Mouse (Mus musculus) bone marrow, adult 2 months (tissue): ENCODE measurements around the gene Hephl1. TPM values are rescaled to one million over a fixed set of nuclear protein-coding genes. Genes with fewer than 3 reads are reported as not detected.

Source experiments
- H3K27ac ChIP-seq: fragments of 200-500 bp; 2 replicates; pipeline ENCODE4 v1.5.1; 2012; ENCODE audit warnings: low read depth, mild to moderate bottlenecking, control low read depth, inconsistent platforms, low read length; ENCODE audit not compliant: control insufficient read depth, poor library complexity, insufficient read depth
- H3K4me1 ChIP-seq: fragments of 200-500 bp; 2 replicates; pipeline ENCODE4 v1.6.1; 2011; ENCODE audit warnings: low read length; ENCODE audit not compliant: control insufficient read depth, insufficient read depth
- H3K4me3 ChIP-seq: fragments of 200-500 bp; replicated peaks from 2 replicates; pipeline ENCODE3; 2011; ENCODE audit warnings: mild to moderate bottlenecking, low read depth, low read length, control low read depth; ENCODE audit not compliant: control insufficient read depth
- CTCF ChIP-seq: fragments of 200-500 bp; IDR thresholded peaks from 2 replicates; pipeline ENCODE4 v1.5.1; 2011; ENCODE audit warnings: low read length, control low read depth; ENCODE audit not compliant: control insufficient read depth, insufficient read depth
- POLR2A ChIP-seq: fragments of 200-500 bp; IDR thresholded peaks from 2 replicates; pipeline ENCODE4 v1.6.1; 2011; ENCODE audit warnings: low read depth, mild to moderate bottlenecking, control low read depth, low read length, borderline replicate concordance; ENCODE audit not compliant: control insufficient read depth
- WGBS: fragments of 180-500 bp; shearing (Covaris S2); methylation state at CpG from one replicate; pipeline ENCODE4 v1.1.7; 2018; 5-methylcytosine and 5-hydroxymethylcytosine counted together
- polyA plus RNA-seq: library from polyadenylated mRNA; stranded (reverse); fragments of >200 nt; gene quantifications from 2 replicates; pipeline ENCODE4 v1.2.4, GENCODE M21; 2011; ENCODE audit warnings: low replicate concordance; ENCODE audit not compliant: missing spikeins, insufficient read depth, insufficient read length

The Hephl1 gene
- polyA plus RNA-seq, 1 experiment = not detected

DNA sequence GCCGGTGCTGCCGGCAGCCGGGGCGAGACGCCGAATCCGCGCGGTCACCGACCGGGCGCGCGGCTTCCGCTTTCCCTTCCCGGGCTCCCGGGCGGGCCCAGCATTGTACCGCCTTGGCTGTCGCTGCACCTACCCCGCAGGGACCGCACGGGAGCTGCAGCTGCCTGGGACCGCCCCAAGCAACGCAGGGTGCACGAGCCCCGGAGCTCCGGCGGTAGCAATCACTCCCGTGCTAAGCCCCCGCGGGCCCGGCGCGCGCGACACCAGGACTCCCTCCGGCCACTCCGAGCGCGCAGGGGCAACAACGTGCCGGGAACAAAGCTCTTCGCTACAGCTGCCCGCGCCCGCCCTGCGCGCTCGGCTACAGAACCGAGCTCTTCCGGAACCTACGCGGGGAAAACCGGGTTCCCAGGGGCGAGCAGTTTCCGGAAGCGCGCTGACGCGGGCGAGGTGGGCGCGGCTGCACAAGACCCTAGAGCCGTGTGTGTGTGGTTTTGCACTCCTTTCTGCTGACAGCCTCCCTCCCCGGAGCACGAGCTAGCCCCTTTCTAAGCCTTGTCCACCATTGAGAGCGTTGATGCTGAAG is 66.7 kb downstream of the Hephl1 start, which contains the start of gene Panx1:
Gene Panx1, minus strand, starts transcription at position 395 of the 586 bp plus-strand sequence.
- H3K27ac ChIP-seq = peak within 1 kb of the TSS; percentile 94
- TF ChIP-seq CTCF (no peak), POLR2A (peak; percentile 27; the same call in 1 of the 2 replicates)
- WGBS = under 1% methylated on average over 68 of the region's 68 CpGs
- H3K4me3 ChIP-seq = peak within 1 kb of the TSS; percentile 89
- H3K4me1 ChIP-seq = peaks cover 4% of the 10 kb centered on the region

GRCm38 (mm10) chr9:15044391-15045083 is 67.4 kb downstream of the Hephl1 start:
- no peak for TF ChIP-seq CTCF
- no peak for TF ChIP-seq POLR2A
- peaks cover 4% of the 10 kb centered on the region for H3K4me1 ChIP-seq
- WGBS = under 1% methylated on average over 28 of the region's 28 CpGs
- H3K4me3 ChIP-seq = peak overlapping the region; percentile 89
- peak overlapping the region; percentile 94 for H3K27ac ChIP-seq

- H3K4me1 ChIP-seq = peaks cover 4% of the 10 kb centered on the region
- H3K27ac ChIP-seq = no peak overlapping the region
- 89% methylated on average over 11 of the region's 11 CpGs for WGBS
- no peak overlapping the region for H3K4me3 ChIP-seq
- TF ChIP-seq POLR2A (no peak), CTCF (no peak)
Observed at GRCm38 (mm10) chr9:15041556-15041955, 70.4 kb downstream of the Hephl1 start.

DNA sequence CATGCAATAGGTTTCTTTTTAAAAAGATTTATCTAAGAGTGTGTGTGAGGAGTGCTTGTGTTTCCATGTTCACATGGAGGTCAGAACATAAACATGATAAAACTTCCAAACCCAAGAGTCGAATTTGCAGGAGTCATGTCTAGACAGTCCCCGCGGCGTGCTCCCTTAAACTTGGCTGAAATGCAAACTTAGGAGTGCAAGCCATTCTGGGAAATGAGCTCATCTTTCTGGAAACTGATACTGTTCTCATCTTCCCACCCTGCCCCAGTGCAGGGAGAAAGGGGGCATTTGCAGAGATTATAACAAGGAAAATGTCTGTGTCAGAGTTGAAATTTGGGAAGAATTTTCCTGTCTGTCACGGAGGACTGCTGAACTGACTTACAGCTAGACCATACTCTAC is 72.1 kb downstream of the Hephl1 start:
- TF ChIP-seq CTCF = no peak
- no peak for TF ChIP-seq POLR2A
- H3K27ac ChIP-seq = no peak overlapping the region
- WGBS = 91% methylated on average over 5 of the region's 5 CpGs
- H3K4me3 ChIP-seq = no peak overlapping the region
- peaks cover 1% of the 10 kb centered on the region; the same call in 1 of the 2 replicates for H3K4me1 ChIP-seq

DNA sequence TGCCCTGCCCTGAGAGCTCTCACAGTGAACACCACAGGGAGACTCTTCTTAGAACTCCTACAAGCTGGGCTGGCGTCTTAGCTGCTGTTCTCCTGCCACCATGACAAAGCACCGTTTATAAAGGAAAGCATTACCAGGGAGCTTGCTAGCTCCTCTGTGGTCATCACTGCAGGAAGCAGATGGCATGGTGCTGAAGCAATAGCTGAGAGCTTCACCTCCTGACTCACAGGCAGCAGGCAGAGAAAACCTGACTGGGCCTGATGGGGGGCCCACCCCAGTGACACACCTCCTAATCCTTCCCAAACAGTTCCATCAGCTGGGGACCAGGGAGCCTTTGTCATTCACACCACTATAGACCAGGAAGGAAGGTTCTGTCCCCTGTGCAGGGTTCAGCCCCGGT is 74.2 kb downstream of the Hephl1 start:
- Histone ChIP-seq H3K4me1 (peaks cover 3% of the 10 kb centered on the region), H3K4me3 (no peak overlapping the region), H3K27ac (no peak overlapping the region)
- WGBS = 34% methylated on average over 3 of the region's 3 CpGs
- TF ChIP-seq POLR2A = no peak
- no peak for TF ChIP-seq CTCF

- Histone ChIP-seq H3K4me1 (peaks cover 3% of the 10 kb centered on the region), H3K27ac (no peak overlapping the region), H3K4me3 (no peak overlapping the region)
- TF ChIP-seq POLR2A (no peak), CTCF (no peak)
Observed at GRCm38 (mm10) chr9:15037237-15037636, 74.7 kb downstream of the Hephl1 start.

DNA sequence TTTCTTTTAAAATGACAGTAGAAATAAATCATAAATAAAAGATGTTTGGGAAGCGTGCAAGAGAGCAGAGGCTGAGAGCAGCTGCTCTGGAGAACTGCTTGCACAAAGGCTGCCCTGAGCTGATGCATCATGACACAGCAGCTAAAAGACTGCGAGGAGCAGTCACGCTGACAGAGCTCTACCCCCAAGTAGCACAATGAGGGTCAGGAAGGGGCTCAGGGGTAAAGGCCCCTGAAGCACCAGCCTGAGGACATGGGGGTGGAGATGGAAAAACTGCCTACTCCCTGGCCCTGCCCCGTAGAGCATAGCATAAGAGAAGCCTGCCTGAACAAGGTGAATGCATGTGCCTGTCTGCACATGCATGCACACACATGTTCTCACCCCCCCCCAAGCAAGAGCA is 75.1 kb downstream of the Hephl1 start:
- no peak for TF ChIP-seq CTCF
- no peak for TF ChIP-seq POLR2A
- Histone ChIP-seq H3K4me3 (no peak overlapping the region), H3K27ac (no peak overlapping the region), H3K4me1 (peaks cover 3% of the 10 kb centered on the region)
- 25% methylated on average over 4 of the region's 4 CpGs for WGBS

GRCm38 (mm10) chr9:15036405-15036804 is 75.5 kb downstream of the Hephl1 start:
- H3K4me1 ChIP-seq = peaks cover 3% of the 10 kb centered on the region
- WGBS = 91% methylated on average over 2 of the region's 2 CpGs
- no peak overlapping the region for H3K4me3 ChIP-seq
- TF ChIP-seq CTCF = no peak
- TF ChIP-seq POLR2A = no peak
- H3K27ac ChIP-seq = no peak overlapping the region

DNA sequence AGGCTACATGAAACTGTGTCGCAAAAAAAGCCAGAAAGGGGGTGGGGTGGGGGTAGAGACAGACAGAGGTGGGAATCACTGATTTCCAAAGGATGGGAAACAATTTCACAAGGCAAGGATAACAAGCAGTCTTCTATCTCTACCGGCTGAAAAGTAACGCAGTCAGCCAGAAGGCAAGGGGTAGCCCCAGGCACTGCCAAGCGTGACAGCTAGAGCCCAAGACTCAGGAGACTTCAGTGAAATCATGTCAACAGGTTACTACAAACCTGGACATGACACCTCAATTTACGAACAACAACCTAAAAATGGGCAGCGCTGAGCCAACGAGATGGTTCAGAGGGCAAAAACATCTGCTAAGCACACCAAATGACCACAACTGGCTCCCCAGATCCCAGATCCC is 75.9 kb downstream of the Hephl1 start:
- Histone ChIP-seq H3K4me1 (peaks cover 3% of the 10 kb centered on the region), H3K27ac (no peak overlapping the region), H3K4me3 (no peak overlapping the region)
- WGBS = 86% methylated on average over 7 of the region's 7 CpGs
- TF ChIP-seq POLR2A = no peak
- no peak for TF ChIP-seq CTCF
